Mouse (Mus musculus): ENCODE data around the gene 9230102O04Rik.

DNA sequence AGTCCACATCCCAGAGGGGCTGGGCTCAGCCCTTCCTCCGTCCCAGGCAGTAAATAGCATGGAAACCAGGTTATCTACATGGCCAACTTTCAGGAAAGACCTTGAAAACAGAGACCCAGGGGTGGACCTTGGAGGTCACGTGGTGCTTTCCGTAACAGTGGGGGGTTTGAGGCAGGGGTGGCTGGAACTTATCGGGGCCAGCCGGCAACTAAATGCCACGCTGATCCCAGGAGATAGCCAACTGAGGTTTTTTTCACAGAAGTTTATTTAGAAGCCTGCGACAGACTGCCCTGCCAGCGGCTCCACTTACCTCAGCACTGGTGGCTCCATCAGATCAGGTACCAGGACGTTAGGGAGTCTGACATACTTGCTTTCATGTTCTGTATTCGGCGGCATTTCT is 16.7 kb upstream of the 9230102O04Rik start:
- no peak for TF ChIP-seq POLR2A (IDR thresholded peaks at IDR 0.05; ENCODE audit: low read depth, low read length)
- peak; percentile 41; the same call in 1 of the 2 replicates for TF ChIP-seq USF1 (IDR thresholded peaks at IDR 0.05; ENCODE audit: low read depth, low read length)
- TF ChIP-seq CTCF (conservative IDR thresholded peaks at IDR 0.05 in 1 of 2, IDR thresholded peaks at IDR 0.05 in 1 of 2; ENCODE audit: low read depth in 2 of 2, low read length in 2 of 2): no peak
- no peak for TF ChIP-seq RAD21 (IDR thresholded peaks at IDR 0.05; ENCODE audit: low read depth, low read length)
- no peak for TF ChIP-seq ZC3H11A (IDR thresholded peaks at IDR 0.05; ENCODE audit: low read depth, low read length)
- TF ChIP-seq MXI1 (IDR thresholded peaks at IDR 0.05; ENCODE audit: low read depth, low read length): no peak
- TF ChIP-seq ELF1 (IDR thresholded peaks at IDR 0.05; ENCODE audit: low read depth, low read length): no peak
- TF ChIP-seq PAX5 (IDR thresholded peaks at IDR 0.05; ENCODE audit: low read length): no peak
- no peak for TF ChIP-seq CHD2 (IDR thresholded peaks at IDR 0.05; ENCODE audit: low read length)
